Mouse (Mus musculus): ENCODE results near the gene Mex3a.

Gene Mex3a

GRCm38 (mm10) chr3:88546674-88547418 is 14.7 kb downstream of the Mex3a start:
- DNase-seq, result no peak

DNA sequence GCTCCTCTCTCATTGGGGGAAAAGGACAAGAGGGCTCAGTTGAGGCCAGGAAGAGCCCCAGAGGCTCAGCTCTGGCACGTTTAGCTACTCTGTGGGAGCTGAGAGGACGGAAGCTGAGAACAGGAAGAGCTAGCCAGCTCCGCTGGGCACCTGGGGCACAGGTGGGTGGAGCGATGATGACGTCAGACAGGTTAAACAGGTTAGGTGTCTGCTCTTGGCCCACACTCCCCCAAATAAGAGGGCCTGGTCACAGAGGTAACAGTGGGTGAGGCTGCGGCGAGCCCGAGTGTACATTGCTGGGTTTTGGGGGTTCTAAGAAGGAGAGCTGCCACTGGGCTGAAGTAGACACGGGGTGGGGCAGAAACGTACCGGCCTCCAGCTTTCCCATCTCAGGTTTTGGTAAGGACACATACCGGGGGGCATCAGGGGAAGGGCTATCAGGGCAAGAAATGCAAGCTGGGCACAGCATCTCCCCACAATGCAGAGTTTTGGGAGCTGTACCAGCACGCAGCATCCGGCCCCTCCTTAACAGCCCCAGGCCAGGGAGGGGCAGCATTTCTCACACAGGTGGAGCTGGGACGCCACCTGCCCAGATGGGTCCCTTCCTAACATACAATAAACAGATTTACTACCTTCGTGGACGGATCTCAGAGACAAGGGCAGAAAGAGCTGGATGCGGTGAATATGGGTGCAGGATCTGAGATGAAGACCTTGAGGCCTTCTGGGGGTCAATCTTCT is 16.2 kb downstream of the Mex3a start, which contains the start of gene Rab25:
Rab25 (minus strand) TSS at position 121 of the 738 bp plus-strand sequence.
- DNase-seq, result no peak

DNA sequence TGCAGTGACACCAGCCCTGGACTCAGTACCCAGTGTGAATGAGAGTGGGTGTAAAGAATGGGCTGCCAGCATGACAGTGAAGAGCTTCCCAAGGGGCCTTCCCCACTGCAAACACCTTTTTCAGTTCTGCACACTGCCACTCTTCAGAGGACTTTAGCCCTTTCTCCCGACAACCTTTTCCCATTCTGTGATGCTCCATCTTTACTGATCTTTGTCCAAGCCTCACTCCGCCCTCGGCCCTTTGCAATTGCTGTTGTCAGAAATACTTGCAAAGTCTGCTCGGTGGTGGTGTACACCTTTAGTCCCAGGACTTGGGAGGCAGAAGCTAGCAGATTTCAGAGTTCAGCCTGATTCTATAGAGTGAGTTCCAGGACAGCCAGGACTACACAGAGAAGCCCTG is 19.4 kb downstream of the Mex3a start:
- no peak for DNase-seq

- DNase-seq, result no peak
These were observed 20.0 kb downstream of the Mex3a start for GRCm38 (mm10) chr3:88552082-88552645.

- peak; percentile 98 for DNase-seq
These were observed 20.7 kb downstream of the Mex3a start, which contains the start of gene Lamtor2 for GRCm38 (mm10) chr3:88552676-88553524. Gene Lamtor2 (minus strand): TSS chr3:88553074.

GRCm38 (mm10) chr3:88553525-88553879 is 21.3 kb downstream of the Mex3a start, which contains the start of gene Ubqln4:
Gene Ubqln4 (plus strand): TSS chr3:88553758.
- DNase-seq, result peak; percentile 85 to 96

DNA sequence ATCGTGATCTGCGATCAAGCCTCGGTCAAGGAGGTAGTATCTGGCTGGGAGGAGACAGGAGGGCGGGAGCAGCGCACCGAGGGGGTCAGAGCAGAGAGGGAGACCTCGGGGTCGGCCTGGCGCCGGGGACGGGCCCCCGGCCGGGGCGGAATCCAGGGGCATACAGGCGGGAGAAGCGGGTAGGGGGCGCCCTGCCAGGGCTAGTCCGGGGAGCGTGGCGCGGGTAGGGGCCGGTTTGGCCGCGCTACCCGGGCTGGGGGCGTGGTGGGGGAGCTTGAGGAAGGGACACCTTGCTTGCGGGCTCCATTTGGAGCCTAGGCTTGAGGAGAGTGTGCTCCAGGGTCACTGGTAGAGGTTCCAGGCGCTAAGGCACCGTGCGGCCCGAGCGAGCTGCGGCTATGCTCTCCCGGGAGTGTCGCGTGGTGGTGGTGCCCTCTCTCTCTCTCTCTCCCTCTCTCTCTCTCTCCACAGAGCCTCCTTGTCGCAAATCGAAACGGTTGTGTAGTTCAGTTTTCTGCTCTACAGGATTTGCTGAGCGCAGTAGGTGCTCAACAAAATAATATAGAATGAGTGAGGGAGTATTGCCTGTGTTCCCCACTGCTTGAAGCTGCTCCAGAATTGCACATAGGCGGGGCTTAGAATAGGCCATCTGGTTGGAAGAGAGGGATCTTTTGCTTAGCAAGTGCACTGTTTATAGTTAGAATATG is 21.8 kb downstream of the Mex3a start:
- peak; percentile 63 to 75 for DNase-seq

GRCm38 (mm10) chr3:88555069-88555605 is 22.9 kb downstream of the Mex3a start:
- DNase-seq, result no peak

DNA sequence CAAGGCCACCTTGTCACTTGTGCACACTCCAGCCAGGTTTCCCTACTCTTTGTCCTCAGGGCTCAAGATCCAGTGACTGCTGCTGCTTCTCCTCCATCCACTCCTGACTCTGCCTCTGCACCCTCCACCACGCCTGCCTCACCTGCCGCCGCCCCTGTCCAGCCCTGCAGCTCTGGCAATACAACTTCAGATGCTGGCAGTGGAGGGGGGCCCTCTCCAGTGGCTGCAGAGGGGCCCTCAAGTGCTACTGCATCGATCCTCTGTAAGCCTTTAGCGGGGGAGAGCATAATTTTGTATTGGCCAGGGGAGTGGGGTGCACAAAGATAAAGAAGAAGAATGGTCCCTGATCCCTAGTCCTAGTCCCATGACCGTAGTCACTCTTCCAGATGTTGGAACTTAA is 23.5 kb downstream of the Mex3a start:
- no peak for DNase-seq

GRCm38 (mm10) chr3:88556616-88557015 is 24.4 kb downstream of the Mex3a start:
- no peak for DNase-seq

DNA sequence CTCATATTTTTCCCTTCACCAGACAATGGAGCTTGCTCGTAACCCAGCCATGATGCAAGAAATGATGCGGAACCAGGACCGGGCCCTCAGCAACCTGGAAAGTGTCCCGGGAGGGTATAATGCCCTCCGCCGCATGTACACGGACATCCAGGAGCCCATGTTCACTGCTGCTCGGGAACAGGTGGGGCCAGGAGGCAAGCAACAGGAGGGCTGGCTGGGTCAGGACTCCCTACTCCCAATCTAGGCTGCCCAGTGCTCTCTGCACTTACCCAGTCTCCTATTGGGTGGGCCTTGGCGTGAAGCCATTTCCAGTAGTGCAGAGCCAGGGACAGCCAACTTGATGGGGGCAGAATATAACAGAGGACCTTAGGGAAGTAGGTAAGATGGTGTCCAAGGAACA is 27.4 kb downstream of the Mex3a start:
- no peak for DNase-seq

- no peak for DNase-seq
These were observed 29.8 kb downstream of the Mex3a start for GRCm38 (mm10) chr3:88561989-88562388.

DNA sequence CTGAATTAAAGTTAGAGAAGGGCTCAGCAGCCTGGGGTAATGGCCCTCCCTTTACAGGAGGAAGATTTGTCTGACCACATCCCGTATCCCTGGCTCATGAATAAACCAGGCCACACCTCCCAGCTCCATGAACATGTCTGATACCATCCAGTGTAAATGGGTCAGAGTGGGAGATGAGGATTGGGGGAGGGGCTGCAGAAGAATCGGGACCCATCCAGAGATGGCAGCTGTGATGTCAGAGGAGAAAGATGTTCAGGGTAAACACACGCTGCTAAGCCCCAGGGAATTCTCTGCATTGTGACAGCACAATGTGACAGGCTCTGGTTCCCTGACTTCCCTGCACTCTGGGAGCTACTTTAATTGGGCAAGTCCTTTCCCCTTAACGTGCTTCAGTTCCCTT is 31.2 kb downstream of the Mex3a start:
- DNase-seq, result no peak

GRCm38 (mm10) chr3:88563966-88564365 is 31.8 kb downstream of the Mex3a start:
- no peak for DNase-seq

DNA sequence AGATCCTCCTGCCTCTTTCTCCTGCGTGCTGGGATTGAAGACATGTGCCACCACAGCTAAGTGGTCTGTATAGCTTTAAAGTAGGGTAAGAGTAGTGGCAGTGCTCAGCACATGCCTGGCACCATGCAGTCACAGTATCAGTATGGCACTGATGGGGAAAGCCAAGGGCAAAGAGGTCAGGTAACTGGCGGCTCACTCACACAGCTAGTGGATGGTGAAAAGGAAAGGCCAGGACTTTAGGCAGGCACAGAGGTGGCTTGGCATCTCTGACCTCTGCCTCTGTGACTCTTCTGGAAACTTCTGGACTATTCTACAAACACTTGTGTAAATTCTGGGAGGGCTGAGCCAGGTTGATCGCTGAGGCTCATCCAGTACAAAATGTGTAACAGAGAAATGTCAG is 33.9 kb downstream of the Mex3a start:
- no peak for DNase-seq

DNA sequence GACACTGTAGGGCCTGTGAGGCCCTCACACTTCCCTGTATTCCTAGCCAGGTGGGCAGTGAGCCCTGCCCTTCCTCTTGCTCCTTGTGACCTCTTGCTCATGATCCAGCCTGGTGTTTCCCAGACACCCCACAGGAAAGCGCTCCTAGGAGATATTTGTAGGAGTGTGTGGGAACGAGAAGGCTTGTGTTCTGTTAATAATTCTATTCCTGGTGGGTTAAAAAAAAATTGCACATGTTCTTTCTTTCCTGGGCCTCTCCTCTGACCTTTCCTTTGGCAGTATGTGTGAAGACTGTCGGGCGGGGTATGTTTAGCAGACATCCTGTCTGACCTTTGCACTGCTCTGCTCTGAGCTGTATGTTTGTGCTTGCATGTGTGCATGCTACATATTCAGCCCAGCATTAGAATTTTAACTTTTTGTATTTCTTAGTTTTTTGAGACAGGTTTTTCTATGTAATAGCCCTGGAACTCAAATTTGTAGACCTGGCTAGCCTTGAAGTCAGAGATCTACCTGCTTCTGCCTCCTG is 34.4 kb downstream of the Mex3a start:
- no peak for DNase-seq

DNA sequence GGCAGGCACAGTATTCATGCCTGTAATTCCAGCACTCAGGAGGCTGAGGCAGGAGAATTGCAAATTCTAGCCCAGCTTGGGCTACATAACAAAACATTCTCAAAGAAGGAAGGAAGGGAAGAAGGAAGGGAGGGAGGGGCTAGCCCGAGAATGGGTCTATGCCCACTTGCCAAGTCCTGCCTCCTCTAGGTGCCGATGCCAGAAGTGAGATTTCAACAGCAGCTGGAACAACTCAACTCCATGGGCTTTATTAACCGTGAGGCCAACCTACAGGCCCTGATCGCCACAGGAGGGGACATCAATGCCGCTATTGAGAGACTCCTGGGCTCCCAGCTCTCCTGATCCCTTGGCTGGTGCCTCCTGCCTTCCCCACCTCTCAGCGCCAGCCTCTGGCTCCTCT is 35.7 kb downstream of the Mex3a start:
- no peak for DNase-seq

- DNase-seq, result no peak
These were observed 36.4 kb downstream of the Mex3a start for GRCm38 (mm10) chr3:88568615-88569014.

- DNase-seq, result no peak
These were observed 36.9 kb downstream of the Mex3a start for GRCm38 (mm10) chr3:88569093-88569492.

DNA sequence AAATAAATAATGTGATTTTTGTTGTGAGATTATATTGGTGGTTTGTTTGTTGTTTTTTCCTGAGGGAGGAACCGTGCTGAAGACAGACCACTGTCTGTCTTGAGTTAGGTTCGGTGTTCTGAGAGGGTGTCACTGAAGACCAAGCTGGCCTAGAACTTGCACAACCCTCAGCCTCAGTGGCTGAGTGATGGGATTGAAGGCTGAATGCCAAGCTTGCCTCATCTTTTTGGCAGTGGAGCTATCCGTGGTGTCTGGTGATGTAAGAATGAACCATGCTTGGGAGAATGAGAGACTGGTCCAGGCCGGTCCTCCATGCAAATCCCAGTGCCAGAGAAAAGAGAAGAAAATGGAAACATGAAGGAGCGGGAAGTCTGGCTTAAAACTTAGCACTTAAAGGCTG is 37.5 kb downstream of the Mex3a start:
- DNase-seq, result no peak

- DNase-seq, result no peak
These were observed 38.1 kb downstream of the Mex3a start for GRCm38 (mm10) chr3:88570341-88570740.

DNA sequence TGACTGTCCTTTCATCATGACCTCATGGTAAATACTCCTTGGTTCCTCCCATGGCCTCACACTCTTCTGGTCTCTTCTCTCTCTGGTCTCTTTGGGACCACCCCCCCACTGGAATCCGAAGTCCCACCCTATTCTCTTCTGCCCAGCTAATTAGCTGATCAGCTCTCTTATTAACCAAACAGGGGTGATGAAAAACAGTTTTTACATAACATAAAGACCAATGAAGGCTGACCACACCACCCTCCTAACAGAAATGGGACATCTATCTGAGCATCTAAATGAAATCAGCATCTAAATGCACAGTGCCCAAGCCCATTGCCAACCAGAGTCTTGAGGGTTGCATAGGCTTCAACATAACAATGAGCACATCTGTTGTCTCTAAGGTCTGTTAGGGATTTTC is 39.7 kb downstream of the Mex3a start:
- DNase-seq, result no peak

Data from cerebellum, adult 18-20 months (tissue).